Mouse (Mus musculus) forebrain, postnatal 0 days (tissue): ENCODE data around the gene Aplp2. TPM values are rescaled to one million over a fixed set of nuclear protein-coding genes. Genes with fewer than 3 reads are reported as not detected.
A peak's percentile ranks its signal among the peaks of the same experiment; 100 is the strongest.

Experiments
- ATAC-seq: fragments of 200-750 bp; cut with Nextera tagmentation; 2 replicates; pipeline ENCODE4 v1.8.0; 2017; ENCODE audit warnings: mild to moderate bottlenecking, moderate library complexity
- DNase-seq: peaks from one replicate; pipeline ENCODE4 v3.0.0-alpha.2; 2015
- H3K27ac ChIP-seq: fragments of 300-500 bp; sonication (generic); 2 replicates; pipeline ENCODE4 v1.5.1; 2014; ENCODE audit warnings: low read depth, mild to moderate bottlenecking, antibody characterized with exemption, low read length, moderate library complexity, mixed read lengths
- H3K27me3 ChIP-seq: fragments of 300-500 bp; sonication (generic); 2 replicates; pipeline ENCODE4 v1.6.1; 2014; ENCODE audit warnings: mild to moderate bottlenecking, low read length, mixed read lengths; ENCODE audit not compliant: insufficient read depth
- H3K36me3 ChIP-seq: fragments of 300-500 bp; sonication (generic); 2 replicates; pipeline ENCODE4 v1.6.1; 2014; ENCODE audit warnings: mild to moderate bottlenecking, moderate library complexity; ENCODE audit not compliant: insufficient read depth
- H3K4me1 ChIP-seq: fragments of 300-500 bp; sonication (generic); 2 replicates; pipeline ENCODE4 v1.6.1; 2014; ENCODE audit warnings: antibody characterized with exemption; ENCODE audit not compliant: insufficient read depth
- H3K4me2 ChIP-seq: fragments of 300-500 bp; sonication (generic); 2 replicates; pipeline ENCODE4 v1.6.1; 2014; ENCODE audit warnings: low read depth, mild to moderate bottlenecking, moderate library complexity
- H3K4me3 ChIP-seq: fragments of 300-500 bp; sonication (generic); 2 replicates; pipeline ENCODE4 v1.5.1; 2014; ENCODE audit warnings: low read depth, low read length, mixed read lengths
- H3K9ac ChIP-seq: fragments of 300-500 bp; sonication (generic); 2 replicates; pipeline ENCODE4 v1.6.1; 2014; ENCODE audit warnings: mild to moderate bottlenecking
- H3K9me3 ChIP-seq: fragments of 300-500 bp; sonication (generic); 2 replicates; pipeline ENCODE4 v1.6.1; 2016; ENCODE audit warnings: low read length
- CTCF ChIP-seq: sonication (generic); IDR thresholded peaks from 2 replicates; pipeline ENCODE4 v1.5.1; 2016; ENCODE audit warnings: antibody characterized with exemption, control low read depth, low read depth
- WGBS: fragments of 180-500 bp; shearing (Covaris S2); extraction: QIAGEN DNeasy Blood & Tissue Kit; methylation state at CpG from one replicate; pipeline ENCODE4 v1.1.7; 2014; 5-methylcytosine and 5-hydroxymethylcytosine counted together
- polyA plus RNA-seq: library from polyadenylated mRNA; unstranded; fragments of >200 nt; fragmentation: Nextera tagmentation; extraction: Ambion mirVana; gene quantifications from 2 replicates; pipeline ENCODE4 v1.2.1, GENCODE M21; 2015
- total RNA-seq: library from RNA; depleted of rRNA; stranded (reverse); fragments of >200 nt; gene quantifications from 2 replicates; pipeline ENCODE4 v1.2.3, GENCODE M21; 2014

Aplp2 gene
- total and polyA plus RNA-seq, 2 experiments from 2014 or later, result 328 to 341 TPM

- no peak overlapping the region for H3K9ac ChIP-seq
- H3K4me1 ChIP-seq, result no peaks in the 10 kb centered on the region
- WGBS, result 79% methylated on average over 10 of the region's 10 CpGs
- no peak overlapping the region for H3K4me2 ChIP-seq
- no peak for DNase-seq
- TF ChIP-seq CTCF, result no peak
- no peak for ATAC-seq
- H3K36me3 ChIP-seq, result no peaks in the 10 kb centered on the region
- no peak overlapping the region for H3K27ac ChIP-seq
- H3K4me3 ChIP-seq, result no peak overlapping the region
- no peaks in the 10 kb centered on the region for H3K9me3 ChIP-seq
- no peaks in the 10 kb centered on the region for H3K27me3 ChIP-seq
Measured at GRCm38 (mm10) chr9:31181291-31182085, 30.1 kb downstream of the Aplp2 start.

GRCm38 (mm10) chr9:31177692-31178091, 33.9 kb downstream of the Aplp2 start:
- DNase-seq, result peak; percentile 39
- peak overlapping the region; percentile 54 for H3K27ac ChIP-seq

GRCm38 (mm10) chr9:31176379-31177130, 35.1 kb downstream of the Aplp2 start:
- H3K4me2 ChIP-seq, result no peak overlapping the region
- H3K4me3 ChIP-seq, result no peak overlapping the region
- H3K27me3 ChIP-seq, result no peaks in the 10 kb centered on the region
- 46% methylated on average over 8 of the region's 8 CpGs for WGBS
- ATAC-seq (peak; percentile 93), DNase-seq (peak; percentile 81)
- TF ChIP-seq CTCF, result no peak
- 0 out of 2 replicates have a peak, but pooled peaks cover 3% of the 10 kb centered on the region for H3K36me3 ChIP-seq
- peak overlapping the region; percentile 64 for H3K27ac ChIP-seq
- H3K4me1 ChIP-seq, result 0 out of 2 replicates have a peak, but pooled peaks cover 9% of the 10 kb centered on the region
- H3K9ac ChIP-seq, result no peak overlapping the region
- no peaks in the 10 kb centered on the region for H3K9me3 ChIP-seq

More at GRCm38 (mm10) chr9:31177692-31178091, 33.9 kb downstream of the Aplp2 start:
- Histone ChIP-seq H3K36me3 (0 out of 2 replicates have a peak, but pooled peaks cover 3% of the 10 kb centered on the region), H3K27me3 (no peaks in the 10 kb centered on the region), H3K4me2 (no peak overlapping the region), H3K9me3 (no peaks in the 10 kb centered on the region), H3K4me3 (no peak overlapping the region), H3K9ac (no peak overlapping the region), H3K4me1 (0 out of 2 replicates have a peak, but pooled peaks cover 9% of the 10 kb centered on the region)
- WGBS, result 46% methylated on average over 6 of the region's 6 CpGs
- peak; percentile 68 for ATAC-seq
- no peak for TF ChIP-seq CTCF

GRCm38 (mm10) chr9:31175978-31176377, 35.6 kb downstream of the Aplp2 start:
- ATAC-seq, result no peak
- 0 out of 2 replicates have a peak, but pooled peaks cover 3% of the 10 kb centered on the region for H3K36me3 ChIP-seq
- 37% methylated on average over 3 of the region's 3 CpGs for WGBS
- 0 out of 2 replicates have a peak overlapping the region, but pooled peaks have one; percentile 45 for H3K27ac ChIP-seq
- no peak for DNase-seq
- H3K4me1 ChIP-seq, result 0 out of 2 replicates have a peak, but pooled peaks cover 9% of the 10 kb centered on the region
- H3K9ac ChIP-seq, result no peak overlapping the region; the same call in 1 of the 2 replicates
- no peak for TF ChIP-seq CTCF
- H3K9me3 ChIP-seq, result no peaks in the 10 kb centered on the region
- no peak overlapping the region for H3K4me3 ChIP-seq
- H3K4me2 ChIP-seq, result no peak overlapping the region
- no peaks in the 10 kb centered on the region for H3K27me3 ChIP-seq

GRCm38 (mm10) chr9:31175346-31175745, 36.3 kb downstream of the Aplp2 start:
- 0 out of 2 replicates have a peak, but pooled peaks cover 9% of the 10 kb centered on the region for H3K4me1 ChIP-seq
- no peak overlapping the region for H3K27ac ChIP-seq
- no peak for DNase-seq
- 0 out of 2 replicates have a peak, but pooled peaks cover 3% of the 10 kb centered on the region for H3K36me3 ChIP-seq
- no peak overlapping the region for H3K4me3 ChIP-seq
- no peak overlapping the region for H3K9ac ChIP-seq
- no peaks in the 10 kb centered on the region for H3K9me3 ChIP-seq
- WGBS, result 82% methylated on average over 6 of the region's 6 CpGs
- no peak for ATAC-seq
- no peak overlapping the region for H3K4me2 ChIP-seq
- no peak for TF ChIP-seq CTCF
- H3K27me3 ChIP-seq, result no peaks in the 10 kb centered on the region

- Histone ChIP-seq H3K9ac (no peak overlapping the region), H3K36me3 (peaks cover 36% of the 10 kb centered on the region), H3K27me3 (no peaks in the 10 kb centered on the region), H3K4me2 (no peak overlapping the region), H3K4me3 (no peak overlapping the region), H3K9me3 (no peaks in the 10 kb centered on the region), H3K4me1 (no peaks in the 10 kb centered on the region), H3K27ac (no peak overlapping the region)
- WGBS, result 94% methylated on average over 22 of the region's 22 CpGs
- DNase-seq (no peak), ATAC-seq (no peak)
- TF ChIP-seq CTCF, result no peak
Measured at GRCm38 (mm10) chr9:31168356-31169093, 43.1 kb downstream of the Aplp2 start.
